Mouse (Mus musculus) thymus, postnatal 4 days (tissue): ENCODE data around the gene Cd68.
A peak's percentile ranks its signal among the peaks of the same experiment; 100 is the strongest.
"Not testable (repeated sequence)": the region's sequence is repeated elsewhere in the genome, so short reads cannot be mapped to it uniquely, and the experiment has no call there.

Source experiments
- DNase-seq: peaks from one replicate; pipeline ENCODE4 v3.0.0; 2021

The Cd68 gene

DNA sequence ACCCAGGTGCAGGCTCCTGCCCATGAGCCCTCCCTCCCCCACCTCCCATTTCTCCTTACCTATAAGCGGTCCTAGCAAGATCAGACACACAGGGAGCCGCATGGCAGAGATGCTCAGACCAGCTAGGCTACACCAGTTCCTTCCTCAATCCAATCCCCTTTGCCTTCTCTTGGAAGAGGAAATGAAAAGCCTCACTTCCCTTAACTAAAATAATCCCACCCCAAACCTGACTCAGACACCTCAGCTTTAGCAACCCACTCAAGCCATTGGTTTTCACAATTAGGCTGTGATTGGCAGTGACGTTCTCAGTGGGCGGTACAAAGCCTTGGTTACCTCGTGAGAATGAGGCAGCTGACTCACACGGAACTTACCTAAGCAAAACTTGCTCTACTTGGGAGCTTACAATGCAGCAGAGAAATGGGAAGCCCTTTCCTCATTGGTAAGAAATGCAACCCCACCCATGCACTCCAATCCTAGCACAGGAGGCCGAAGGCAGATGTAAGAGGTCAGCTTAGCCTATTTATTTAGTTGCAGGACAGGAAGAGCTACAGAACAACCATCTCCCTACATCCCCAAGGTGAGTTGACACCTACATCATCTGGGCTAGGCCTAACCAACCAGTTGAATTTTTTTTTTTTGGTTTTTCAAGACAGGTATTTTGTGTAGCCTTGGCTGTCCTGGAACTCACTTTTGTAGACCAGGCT is at the start of gene Cd68:
Cd68 (minus strand) TSS at position 193 of the 704 bp plus-strand sequence.
- DNase-seq, result peak; percentile 57

DNA sequence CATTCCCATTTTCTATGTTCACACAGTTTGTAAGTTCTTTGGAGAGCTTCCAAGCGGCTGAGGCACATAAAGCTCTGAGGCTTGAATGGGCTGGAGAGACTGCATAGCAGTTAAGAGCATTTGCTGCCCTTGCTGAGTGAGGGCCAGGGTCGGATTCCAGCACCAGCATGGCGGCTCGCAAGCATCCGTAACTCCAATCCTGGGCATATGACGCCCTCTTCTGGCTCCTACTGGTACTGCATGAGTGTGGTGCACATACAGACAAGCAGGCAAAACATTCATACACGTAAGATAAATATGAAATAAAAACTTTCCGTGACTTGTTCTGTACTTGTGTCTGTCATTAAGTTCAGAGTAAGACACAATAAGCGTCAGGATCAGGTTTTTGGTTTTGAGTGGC is 49.5 kb upstream of the Cd68 start:
- DNase-seq, result peak; percentile 50

DNA sequence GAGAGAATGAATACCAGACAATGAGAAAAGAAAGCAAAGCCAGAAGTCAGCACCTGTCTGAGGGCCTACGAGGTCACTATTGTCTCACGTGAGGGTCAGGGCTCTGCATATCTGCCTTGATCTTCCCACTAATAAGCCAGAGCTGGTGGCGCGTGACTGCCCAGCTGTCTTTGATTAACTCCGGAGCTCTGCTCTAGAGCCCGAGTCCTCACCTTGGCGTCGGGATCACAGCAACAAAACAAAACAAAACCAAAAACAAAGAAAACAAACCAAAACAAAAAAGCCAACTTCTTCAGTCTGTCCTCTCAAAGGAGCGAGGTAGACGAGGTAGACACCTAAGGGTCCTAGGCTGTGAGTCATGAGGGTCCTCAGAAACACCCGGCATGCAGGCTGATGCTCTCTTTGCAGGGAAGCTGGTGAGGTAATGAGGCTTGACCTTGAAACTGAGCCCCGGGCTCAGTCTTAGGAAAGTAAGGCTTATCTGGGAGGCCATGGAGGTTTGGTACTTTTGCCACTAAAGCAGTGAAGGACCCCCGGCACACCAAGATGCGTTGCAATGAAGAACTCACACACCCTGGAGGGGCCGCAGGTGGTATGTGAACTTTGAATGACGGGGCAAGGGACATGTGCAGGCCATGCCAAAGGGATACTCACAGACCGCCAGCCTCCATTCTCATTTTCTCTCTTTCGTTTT is 48.8 kb upstream of the Cd68 start:
- DNase-seq, result no peak

DNA sequence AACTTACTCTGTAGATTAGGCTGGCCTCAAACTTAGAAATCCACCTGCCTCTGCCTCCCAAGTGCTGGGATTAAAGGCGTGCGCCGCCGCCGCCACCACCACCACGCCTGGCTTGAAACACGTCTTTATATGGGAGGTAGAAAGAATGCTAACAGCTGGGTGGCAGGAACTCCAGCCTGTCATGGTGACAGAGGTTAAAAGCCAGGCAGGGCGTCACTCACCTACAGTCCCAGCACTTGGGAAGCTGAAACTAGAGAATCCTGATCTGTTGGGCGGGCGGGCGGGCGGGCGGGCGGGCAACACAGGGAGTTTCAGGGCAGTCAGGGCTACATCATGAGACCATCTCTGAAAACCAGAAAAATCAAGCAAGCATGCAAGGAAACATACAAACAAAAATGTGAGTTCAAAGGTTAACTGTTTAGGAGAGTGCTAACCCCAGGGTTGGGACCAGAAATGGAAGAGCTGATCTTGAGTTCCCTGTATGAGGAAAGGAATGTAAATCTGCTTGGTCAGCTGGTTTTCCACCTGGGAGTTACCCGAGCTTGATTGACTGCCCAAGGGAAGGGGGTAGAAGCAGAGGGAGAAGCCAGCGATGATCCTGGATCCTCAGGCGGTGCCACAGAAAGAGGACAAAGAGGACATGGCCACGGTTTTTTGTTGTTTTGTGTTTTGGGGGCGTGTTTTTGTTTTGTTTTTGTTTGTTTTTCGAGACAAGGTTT is 47.2 kb upstream of the Cd68 start:
- DNase-seq, result no peak

DNA sequence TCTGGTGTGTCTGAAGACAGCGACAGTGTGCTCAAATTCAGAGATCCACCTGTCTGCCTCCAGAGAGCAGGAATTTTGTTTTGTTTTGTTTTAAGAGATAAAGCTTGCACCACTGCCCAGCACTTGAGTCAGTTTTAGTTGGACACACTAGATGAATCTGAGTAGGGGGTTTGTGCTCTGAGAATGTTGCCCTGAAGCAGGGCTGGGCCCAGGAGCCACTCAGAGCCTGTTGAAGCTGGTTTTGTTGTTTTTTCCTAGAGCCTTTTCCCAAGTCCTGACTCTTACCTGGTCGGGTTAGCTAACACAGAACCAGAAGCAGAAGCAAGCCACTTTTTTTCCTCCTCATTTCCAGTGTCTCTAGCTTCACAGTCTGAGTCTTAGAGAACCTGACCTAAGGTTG is 45.1 kb upstream of the Cd68 start:
- DNase-seq, result no peak

DNA sequence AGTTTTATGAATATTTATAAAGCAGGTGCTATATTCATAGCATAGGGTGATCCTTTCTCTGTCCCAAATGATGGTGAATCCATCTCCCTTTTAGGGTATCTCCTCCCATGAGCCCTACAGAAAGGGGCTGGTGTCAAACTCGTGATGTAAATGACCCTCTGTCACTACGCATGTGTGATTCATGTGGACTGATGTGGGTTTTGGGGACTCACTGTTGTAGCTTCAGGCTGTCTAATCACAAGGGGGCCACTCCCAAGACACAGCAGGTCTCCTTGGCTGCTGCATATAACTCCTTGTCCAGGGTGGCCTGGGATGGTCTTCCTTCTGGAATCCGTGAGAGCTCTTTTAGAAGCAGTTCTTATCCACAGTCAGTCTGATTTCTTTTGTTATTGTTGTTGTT is 44.5 kb upstream of the Cd68 start:
- no peak for DNase-seq

DNA sequence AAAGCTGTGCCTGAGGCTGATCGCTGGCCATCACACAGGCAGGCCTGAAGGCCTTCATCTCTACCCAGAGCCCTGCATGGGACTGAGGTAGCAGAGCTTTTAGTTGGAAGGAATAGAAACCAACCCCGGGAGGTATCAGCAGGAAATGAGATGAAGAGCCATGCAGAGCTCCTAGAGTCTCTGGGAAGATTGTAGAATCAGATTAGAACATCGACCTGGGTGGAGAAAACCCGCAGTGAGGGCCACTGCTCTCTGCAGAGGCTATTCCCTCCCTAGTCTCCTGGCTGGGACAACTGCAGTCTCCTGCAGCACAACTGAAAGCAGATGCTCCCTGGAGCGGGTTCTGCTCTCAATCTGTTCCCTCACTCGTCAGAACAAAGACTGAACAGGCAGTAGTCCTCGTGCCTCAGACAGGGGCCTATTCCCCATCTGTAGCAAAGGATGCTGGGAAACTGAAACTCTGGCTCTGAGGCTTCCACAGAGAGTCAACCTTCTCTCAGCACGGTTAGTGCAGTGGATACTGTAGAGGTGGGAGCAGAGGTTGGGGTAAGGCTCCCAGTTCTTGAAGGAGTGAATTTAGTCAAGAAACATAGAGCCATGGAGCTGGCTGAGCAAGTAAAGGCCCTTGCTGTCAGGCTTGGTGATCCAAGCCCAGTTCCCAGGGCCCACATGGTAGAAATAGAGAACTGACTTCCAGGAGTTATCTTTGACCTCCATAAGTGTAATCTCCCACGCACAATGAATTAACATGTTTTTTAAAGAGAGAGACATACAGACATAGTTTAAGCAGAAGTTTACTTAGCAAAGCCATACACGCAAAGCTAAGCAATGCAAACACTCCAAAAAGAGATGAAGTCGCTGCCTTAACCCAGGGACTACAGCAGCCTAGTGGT is 43.8 kb upstream of the Cd68 start:
- DNase-seq, result no peak

DNA sequence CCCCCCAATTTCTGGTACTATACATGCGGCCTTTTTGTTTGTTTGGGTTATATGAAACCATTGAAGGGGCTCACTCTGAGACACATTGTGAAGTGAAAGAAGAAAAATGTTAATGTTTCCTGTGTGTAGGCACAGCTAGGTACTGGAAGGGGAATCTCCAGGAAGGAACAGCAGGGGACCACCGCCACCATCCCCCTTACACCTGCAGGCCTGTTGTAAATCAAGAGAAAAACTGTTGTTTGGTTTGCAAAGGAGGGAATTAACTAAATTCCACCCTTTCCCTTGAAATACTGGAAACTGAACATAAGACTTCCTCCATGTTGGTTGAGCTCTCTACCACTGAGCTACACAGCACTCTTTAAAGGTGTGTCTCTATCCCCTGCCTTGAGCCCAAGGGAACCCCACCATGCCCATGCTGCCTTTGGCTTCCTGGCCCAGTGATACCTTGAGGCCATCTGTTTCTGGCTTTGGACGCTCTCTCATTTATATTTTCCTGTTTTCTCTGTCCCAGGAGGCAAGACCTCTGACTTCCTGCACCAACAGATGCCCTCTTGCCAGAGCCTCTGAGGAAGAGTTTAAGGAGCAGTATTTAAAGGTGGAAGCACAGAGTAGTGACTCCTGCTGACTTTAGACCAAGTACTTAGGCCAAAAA is 42.8 kb upstream of the Cd68 start:
- no peak for DNase-seq

DNA sequence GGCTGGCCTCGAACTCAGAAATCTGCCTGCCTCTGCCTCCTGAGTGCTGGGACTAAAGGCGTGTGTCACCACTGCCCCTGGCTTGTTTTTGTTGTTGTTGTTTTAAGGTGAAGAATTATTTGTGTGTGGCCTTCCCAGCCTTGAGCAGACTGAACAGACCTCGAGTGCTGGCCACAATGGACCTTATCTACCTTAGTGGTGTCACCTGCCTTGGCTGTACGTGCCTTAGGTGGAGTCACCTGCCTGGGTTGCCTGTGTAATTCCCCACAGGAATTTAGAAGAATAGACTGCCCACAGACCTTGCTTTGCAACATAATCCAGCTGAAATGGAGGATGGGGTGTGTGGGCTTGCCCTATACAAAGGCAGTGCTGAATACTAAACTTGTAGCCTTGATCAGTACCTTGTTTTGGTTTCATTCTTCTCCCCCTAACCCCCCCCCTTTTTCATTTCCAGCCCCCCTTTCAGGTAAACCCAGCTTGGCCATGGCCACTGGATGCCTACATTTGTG is 42.0 kb upstream of the Cd68 start:
- DNase-seq, result no peak

DNA sequence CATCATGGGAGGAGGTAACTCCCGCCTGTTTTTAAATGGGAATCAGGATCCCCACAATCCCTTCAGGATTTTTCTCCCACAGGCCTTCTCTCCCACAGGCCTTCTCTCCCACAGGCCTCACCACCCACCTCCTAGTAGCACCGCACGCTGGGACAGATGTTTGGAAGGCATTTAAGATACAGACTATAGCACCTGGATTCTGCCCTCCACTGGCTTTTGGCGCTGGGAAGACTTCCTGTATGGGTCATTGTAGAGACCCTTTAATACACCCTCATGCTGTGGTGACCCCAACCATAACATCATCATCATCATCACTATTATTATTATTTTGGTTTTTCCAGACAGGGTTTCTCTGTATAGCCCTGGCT is 41.5 kb upstream of the Cd68 start:
- DNase-seq, result no peak

DNA sequence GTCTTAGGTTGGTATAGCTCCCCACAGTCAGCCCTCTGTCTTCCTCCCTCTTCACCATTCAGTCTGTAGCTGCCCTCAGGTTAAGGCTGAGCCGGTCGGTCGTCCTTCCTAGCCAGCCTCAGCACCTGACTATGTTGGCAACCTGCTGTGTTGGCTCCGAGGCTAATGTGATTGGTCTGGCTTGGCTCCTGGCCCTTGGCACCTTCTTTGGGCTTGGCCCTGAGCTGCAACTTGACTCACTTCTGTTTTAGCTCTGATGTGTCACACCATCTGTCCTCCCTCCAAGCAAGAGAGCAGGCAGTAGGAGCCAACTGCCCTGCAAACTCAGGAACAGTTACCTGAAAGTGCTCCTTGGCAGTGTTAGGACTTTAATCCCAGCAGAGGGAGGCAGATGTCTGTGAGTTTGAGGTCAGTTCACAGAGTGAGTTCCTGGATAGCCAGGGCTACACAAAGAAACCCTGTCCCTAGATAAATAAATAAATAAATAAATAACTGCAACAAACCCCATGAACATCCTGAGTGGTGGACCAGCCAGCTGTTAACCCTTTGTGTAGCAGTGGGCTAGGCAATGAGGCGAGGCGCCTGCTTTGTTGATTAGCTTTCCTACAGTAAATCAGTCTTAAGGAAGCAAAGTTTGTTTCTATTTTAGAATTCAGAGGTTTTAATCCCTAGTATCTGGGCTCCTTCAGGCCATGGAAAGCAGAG is 41.0 kb upstream of the Cd68 start:
- no peak for DNase-seq

DNA sequence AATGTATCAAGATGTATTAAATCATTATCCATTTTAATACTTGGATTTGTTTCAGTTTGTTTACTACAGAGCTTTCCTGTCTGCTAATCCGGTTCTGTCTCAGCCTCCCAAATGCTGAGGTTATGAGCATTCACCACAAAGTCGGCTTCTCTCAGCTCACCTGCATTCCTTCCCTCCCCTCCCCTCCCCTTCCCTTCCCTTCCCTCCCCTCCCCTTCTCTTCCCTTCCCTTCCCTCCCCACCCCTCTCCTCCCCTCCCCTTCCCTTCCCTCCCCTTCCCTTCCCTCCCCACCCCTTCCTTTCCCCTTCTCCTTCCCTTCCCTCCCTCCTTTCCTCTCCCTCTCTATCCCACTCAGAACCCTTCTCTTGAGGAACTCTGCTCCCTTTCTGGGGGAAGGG is 38.7 kb upstream of the Cd68 start:
- no peak for DNase-seq

DNA sequence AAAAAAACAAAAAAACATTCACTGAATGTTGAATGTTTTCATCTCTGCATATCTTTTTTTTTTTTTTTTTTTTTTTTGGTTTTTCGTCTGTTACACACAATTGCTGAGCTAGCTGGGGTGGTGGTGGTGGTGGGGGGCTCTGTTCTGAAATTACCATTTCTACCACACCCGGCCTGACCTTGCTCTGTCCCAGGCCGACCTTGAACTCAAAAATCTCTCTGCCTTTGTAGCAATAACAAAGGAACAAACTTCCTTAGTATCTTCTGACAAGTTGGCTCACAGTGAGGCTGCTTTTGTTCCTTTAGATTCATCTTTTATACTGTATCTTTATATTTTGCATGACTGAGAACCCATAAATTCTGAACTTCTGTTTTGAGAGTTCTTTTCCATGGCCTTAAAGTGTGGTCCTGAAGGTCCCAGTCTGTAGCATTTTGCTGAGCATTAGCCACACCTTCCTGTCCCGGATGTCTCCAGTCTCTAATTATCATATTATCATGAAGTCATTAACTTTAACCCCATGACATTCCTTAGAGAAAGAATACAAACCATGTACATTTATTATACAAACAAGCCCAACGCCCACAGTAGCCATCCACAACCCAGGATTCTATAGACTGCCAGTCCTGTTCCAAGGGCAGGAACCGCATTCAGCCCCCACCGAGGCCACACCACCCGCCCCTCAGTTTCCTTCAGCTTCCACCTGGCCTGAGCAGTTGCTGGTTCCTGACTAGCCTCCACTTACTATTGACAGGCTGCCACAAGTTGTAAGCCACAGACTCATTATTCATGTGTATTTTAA is 38.1 kb upstream of the Cd68 start:
- DNase-seq, result no peak

DNA sequence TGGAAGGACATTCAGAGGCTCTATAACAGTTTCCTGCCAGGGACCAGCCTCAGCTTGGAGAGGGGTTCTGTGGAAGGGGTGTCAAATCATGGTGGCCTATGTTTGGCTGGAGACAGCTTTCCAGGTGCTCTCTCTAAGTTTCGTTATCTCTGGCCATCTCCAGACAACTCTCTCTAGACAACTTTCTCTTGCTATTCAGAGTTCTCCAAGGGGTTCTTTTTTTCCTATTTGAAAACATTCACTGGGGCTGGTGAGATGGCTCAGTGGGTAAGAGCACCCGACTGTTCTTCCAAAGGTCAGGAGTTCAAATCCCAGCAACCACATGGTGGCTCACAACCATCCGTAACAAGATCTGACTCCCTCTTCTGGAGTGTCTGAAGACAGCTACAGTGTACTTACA is 37.4 kb upstream of the Cd68 start:
- not testable (repeated sequence) for DNase-seq

DNA sequence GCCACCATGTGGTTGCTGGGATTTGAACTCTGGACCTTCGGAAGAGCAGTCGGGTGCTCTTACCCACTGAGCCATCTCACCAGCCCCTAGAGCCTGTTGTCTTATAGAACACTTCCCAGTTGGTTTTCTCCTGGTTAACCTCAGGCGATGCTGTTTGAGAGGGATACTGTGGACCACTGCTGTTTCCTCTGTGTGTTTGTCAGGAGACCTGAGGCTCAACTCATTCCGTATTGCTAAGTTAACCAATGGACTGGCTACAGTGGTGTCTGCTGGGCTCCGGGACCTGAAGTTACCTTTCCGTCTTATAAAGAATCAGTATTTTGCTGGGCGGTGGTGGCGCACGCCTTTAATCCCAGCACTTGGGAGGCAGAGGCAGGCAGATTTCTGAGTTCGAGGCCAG is 36.9 kb upstream of the Cd68 start:
- not testable (repeated sequence) for DNase-seq

DNA sequence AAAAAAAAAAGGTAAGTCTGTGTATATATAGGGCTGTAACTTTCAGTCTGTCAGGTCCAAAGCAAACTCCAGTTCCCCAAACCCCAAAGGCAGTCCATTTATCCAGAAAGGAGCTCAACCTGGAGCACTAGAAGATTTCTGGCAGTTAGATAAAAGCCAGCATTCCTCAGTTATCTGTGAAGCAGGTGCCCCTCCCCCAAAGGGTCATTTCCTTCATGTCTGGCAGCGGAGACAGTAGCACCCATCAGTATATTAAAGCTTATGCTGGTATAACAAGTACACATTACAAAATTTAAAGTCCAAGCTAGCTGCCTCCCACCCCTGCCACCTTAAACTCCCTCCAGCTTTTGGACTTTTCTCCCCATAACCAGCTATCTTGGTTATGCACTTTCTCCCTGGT is 33.6 kb upstream of the Cd68 start:
- no peak for DNase-seq

DNA sequence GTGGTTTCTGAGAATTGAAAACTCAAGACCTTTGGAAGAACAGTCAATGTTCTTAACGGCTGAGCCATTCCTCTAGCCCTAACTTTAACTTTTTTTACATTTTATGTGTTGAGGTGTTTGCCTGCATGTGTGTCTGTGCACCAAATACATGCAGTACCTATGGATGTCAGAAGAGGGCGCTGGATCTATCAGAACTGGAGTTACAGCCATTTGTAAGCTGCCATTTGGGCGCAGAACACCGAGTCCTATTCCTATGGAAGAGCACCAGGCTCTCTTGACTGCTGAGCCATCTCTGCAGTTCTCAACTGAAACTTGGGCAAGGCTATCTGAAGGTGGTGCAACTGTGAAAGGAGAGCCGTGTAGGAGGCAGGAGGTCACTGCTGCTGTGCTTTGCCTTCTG is 32.6 kb upstream of the Cd68 start:
- no peak for DNase-seq

DNA sequence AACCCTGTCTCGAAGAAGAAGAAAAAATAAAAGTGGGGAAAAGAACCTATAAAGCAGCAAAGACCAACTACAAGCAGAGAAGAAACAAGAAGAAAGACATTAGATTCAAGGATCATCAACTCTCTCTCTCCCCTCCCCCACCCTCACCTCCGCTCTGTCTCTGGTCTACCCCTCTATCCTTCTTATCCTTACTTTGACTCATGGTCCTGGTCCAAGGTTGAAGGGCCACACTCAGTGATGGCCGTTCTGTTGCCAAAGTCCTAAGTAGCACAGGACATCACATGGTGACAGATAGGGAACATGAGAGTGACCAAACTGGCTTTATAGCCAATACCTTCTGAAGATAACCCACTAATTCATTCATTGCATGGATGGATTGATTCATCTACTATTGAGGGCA is 31.4 kb upstream of the Cd68 start:
- no peak for DNase-seq

DNA sequence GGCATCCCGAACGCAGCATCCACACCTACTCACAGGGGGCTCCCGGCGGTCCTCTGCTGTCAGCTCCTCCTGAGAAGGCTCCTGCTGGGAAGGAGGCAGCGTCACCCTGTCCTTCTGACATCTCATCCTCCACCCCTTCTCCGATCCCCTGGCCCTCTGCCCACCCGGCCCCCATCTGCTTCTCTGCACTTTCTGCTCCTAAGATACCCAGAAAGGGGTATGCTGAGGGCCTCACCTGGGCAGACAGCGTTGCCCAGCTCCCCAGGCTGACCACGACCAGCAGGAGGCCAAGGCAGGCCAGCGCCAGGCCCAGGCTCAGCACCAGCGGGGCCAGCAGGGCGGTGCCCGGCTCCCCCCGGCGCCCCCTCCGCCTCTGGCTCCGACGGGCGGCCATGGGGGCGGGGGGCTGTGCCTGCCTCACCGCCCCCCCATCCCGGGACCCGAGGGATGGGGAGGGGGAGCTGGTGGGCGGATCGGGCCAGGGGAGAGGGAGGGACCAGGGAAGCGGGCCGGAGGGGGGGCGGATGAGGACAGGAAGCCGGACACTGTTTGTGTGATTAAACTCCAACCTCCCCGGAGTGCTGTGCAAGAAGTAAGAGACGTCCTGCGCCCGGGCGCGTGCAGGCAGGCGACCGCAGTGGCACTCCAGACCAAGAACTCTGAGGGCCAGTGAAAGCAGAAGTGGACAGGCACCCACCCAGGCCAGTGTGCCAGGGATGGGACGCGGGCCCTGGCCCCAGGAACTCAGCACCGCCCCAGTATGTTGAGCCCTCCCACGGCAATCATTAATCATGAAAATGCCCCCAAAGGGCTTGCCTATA is 29.6 kb upstream of the Cd68 start, which contains the start of the genes Tnfsf12 and Tnfsfm13:
Tnfsf12 (minus strand) TSS at position 489 of the 821 bp plus-strand sequence.
Tnfsfm13 (minus strand) TSS at position 738 of the 821 bp plus-strand sequence.
- DNase-seq, result peak; percentile 25

DNA sequence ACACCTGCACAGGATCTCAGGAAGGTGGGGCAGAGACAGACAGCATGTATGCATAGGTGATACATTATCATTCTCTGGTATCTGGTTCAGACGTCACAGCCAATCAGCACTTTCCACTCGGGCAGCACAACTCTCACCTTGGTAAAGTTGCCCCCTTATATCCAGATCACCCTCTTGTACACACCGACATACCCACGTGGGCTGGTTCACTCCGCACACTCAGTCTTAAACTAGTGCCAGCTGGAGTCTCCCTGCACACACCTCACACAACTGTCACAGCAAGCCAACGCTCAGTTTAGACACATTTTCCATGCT is 29.1 kb upstream of the Cd68 start:
- no peak for DNase-seq
